Mouse (Mus musculus): ENCODE data around the gene Hivep2.
A peak's percentile ranks its signal among the peaks of the same experiment; 100 is the strongest.

Gene Hivep2

GRCm38 (mm10) chr10:14080830-14081229 lies 115.0 kb downstream of the Hivep2 start:
- DNase-seq (ENCODE audit: low read depth, low spot score), result no peak

- no peak for DNase-seq (ENCODE audit: low read depth, low spot score)
These were observed 115.9 kb downstream of the Hivep2 start for GRCm38 (mm10) chr10:14081824-14082223.

- no peak for DNase-seq (ENCODE audit: low read depth, low spot score)
These were observed 116.4 kb downstream of the Hivep2 start for GRCm38 (mm10) chr10:14082275-14082674.

GRCm38 (mm10) chr10:14085241-14085659 lies 119.4 kb downstream of the Hivep2 start:
- peak; percentile 3 for DNase-seq (ENCODE audit: low read depth, low spot score)

- peak; percentile 46 for DNase-seq (ENCODE audit: low read depth, low spot score)
These were observed 120.1 kb downstream of the Hivep2 start for GRCm38 (mm10) chr10:14085882-14086515.

- DNase-seq (ENCODE audit: low read depth, low spot score), result no peak
These were observed 121.4 kb downstream of the Hivep2 start for GRCm38 (mm10) chr10:14087316-14087715.

GRCm38 (mm10) chr10:14089488-14089887 lies 123.6 kb downstream of the Hivep2 start:
- peak; percentile 20 for DNase-seq (ENCODE audit: low read depth, low spot score)

GRCm38 (mm10) chr10:14094033-14094432 lies 128.2 kb downstream of the Hivep2 start:
- DNase-seq (ENCODE audit: low read depth, low spot score), result no peak

- no peak for DNase-seq (ENCODE audit: low read depth, low spot score)
These were observed 130.2 kb downstream of the Hivep2 start for GRCm38 (mm10) chr10:14096045-14096444.

GRCm38 (mm10) chr10:14099182-14099581 lies 133.3 kb downstream of the Hivep2 start:
- DNase-seq (ENCODE audit: low read depth, low spot score), result no peak

GRCm38 (mm10) chr10:14100041-14100440 lies 134.2 kb downstream of the Hivep2 start:
- DNase-seq (ENCODE audit: low read depth, low spot score), result no peak

- DNase-seq (ENCODE audit: low read depth, low spot score), result no peak
These were observed 135.0 kb downstream of the Hivep2 start for GRCm38 (mm10) chr10:14100847-14101246.

GRCm38 (mm10) chr10:14101966-14102365 lies 136.1 kb downstream of the Hivep2 start:
- DNase-seq (ENCODE audit: low read depth, low spot score), result no peak

GRCm38 (mm10) chr10:14107980-14108671 lies 142.3 kb downstream of the Hivep2 start:
- no peak for DNase-seq (ENCODE audit: low read depth, low spot score)

- DNase-seq (ENCODE audit: low read depth, low spot score), result peak; percentile 2
These were observed 150.0 kb downstream of the Hivep2 start for GRCm38 (mm10) chr10:14115846-14116245.

GRCm38 (mm10) chr10:14116978-14117377 lies 151.1 kb downstream of the Hivep2 start:
- no peak for DNase-seq (ENCODE audit: low read depth, low spot score)

- no peak for DNase-seq (ENCODE audit: low read depth, low spot score)
These were observed 153.3 kb downstream of the Hivep2 start for GRCm38 (mm10) chr10:14119201-14119600.

- no peak for DNase-seq (ENCODE audit: low read depth, low spot score)
These were observed 154.6 kb downstream of the Hivep2 start for GRCm38 (mm10) chr10:14120512-14120911.

GRCm38 (mm10) chr10:14127826-14128225 lies 162.0 kb downstream of the Hivep2 start:
- no peak for DNase-seq (ENCODE audit: low read depth, low spot score)

GRCm38 (mm10) chr10:14130270-14130669 lies 164.4 kb downstream of the Hivep2 start:
- DNase-seq (ENCODE audit: low read depth, low spot score), result no peak

- no peak for DNase-seq (ENCODE audit: low read depth, low spot score)
These were observed 165.4 kb downstream of the Hivep2 start for GRCm38 (mm10) chr10:14131307-14131706.

GRCm38 (mm10) chr10:14132061-14132460 lies 166.2 kb downstream of the Hivep2 start:
- DNase-seq (ENCODE audit: low read depth, low spot score), result no peak

GRCm38 (mm10) chr10:14132937-14133336 lies 167.1 kb downstream of the Hivep2 start:
- DNase-seq (ENCODE audit: low read depth, low spot score), result no peak

Measured in 3T3-L1 (cell line).